Mouse (Mus musculus): ENCODE results near the gene Sord.

The Sord gene

DNA sequence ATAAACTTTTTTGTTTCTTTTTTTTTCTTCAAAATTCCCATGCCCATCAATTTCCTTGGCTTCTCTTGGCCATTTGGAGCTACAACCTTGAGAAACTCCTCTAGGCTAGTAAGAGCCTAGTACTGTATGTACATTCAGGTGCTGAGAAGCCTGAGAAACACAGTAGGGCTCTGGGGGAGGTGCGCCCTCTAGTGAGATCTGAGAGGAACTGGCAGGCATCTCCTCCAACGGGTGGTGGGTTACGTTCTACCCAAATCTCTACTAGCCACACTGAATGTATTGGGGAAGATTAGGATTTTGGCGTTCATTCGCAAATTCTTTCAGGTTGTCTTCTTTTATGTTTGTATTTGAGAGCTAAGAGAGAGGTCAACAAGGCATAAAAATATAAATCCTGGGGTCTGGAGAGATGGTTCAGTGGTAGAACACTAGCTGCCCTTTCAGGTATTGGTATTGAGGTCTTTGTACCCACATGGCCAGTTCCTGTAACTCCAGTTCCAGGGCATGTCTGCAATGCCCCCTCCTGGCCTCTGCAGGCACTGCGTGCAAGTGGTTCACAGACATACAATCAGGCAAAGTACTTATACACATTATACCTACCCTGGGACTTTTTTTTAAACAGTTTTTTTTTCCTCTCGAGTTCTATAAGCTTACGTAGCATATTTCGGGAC lies 68.2 kb downstream of the Sord start:
- DNase-seq: peak; percentile 85

DNA sequence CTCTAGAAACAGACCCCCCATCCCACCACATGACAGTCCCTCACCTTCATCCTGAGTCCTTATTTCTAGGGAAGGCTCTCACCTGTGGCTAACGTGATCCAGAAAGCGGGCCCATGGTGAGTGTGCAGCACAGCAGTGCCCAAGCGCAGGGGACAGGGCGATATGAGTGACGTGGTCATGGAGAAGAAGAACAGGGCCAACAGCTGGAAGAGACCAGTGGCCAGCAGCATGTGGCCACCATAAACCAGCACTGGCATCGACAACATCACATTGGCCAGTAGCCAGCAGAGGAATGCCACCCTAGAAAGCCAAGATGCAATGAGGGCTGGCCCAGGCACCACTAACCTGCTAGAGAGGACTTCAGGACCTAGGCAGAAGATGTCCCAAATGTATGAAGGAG lies 70.0 kb downstream of the Sord start:
- DNase-seq: no peak

DNA sequence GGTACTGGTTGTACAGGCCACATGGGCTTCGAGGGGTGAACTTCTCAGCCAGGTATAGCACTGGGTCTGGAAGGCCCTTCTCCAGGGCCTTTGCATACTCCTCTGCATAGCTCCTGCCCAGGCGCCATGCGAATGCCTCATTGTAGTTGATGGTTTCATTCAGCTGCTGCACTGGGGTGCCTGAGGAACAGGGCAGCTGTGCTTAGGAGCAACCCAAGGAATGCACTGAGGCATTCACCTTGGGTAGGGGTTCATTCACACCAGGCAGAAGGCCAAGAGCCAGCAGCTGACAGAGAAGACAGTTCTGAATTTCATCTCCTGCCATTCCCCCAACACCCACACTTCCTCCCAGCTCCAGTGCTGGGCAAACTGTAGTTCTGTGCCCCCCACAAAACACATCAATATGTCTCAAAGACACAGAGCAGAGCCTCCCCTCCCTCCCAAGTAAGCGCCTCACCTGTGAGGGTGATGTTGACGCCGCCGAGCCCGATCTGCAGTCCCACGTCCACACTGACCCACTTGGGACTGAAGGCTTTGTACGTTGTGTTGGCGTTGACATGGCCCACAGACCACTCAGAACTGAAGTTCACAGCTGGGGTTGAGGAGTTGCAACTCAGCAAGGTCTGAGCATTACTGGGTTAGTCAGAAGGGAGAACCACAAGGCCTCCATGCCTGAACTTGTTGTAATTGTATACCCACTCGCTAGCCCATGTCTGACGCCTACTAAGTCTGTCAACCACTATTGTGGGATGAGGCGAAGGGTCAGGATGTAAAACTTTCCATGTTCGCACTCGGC lies 70.7 kb downstream of the Sord start:
- DNase-seq: no peak

DNA sequence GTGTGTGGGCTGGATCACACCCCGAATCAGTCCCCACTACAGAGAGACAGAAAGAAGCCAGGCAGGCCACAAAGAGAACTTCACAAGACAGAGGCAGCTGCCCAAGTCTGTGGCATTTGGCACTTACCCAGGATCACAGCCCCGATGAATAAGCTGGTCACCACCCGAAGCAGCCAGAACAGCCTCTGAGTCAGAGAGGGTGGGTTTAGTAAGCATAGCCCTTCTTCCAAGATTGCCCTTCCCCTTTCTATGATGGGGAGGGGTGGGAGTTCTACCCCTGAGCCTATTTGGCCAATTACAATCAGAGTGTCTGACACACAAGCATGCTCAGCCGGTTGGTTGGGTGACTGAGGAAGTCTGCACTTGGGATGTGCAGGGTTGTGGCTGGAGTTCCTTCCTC lies 71.6 kb downstream of the Sord start:
- no peak for DNase-seq

DNA sequence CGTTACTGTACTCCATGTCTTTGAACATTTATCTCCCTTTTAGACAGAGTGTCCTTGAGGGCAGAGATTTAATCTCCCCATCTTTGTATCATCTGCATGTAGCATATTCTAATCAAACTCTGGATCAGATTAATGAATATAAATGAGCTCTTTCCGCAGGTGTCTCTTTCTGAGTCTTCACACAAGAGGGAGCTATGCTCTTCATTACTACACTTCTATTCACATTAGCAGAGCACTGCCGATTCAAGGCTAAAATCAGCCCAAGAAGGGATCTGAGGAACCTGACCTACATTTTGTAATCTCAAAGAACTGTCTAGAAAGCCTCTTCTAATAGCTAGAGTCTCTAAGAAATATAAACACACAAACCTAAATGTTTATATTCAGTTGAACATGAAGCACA lies 75.1 kb downstream of the Sord start:
- DNase-seq: no peak

DNA sequence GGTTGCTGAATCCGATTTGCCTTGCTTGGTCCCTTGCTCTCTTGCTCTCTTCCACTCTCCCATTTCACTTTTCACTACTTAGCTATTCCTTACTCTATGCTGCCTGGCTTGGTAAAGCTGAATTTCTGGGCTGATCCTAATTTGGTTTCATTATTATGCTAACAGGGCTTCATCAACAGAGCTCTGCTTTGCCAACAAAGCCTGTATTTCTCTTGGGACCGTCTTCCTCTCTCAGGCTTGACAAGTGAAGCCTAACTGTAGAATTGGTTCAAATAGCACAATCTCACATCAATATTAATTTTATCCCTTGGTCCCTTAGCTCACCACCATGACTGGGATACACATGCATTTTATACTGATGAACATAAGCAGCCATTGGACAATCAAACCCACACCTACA lies 77.0 kb downstream of the Sord start:
- DNase-seq: no peak

DNA sequence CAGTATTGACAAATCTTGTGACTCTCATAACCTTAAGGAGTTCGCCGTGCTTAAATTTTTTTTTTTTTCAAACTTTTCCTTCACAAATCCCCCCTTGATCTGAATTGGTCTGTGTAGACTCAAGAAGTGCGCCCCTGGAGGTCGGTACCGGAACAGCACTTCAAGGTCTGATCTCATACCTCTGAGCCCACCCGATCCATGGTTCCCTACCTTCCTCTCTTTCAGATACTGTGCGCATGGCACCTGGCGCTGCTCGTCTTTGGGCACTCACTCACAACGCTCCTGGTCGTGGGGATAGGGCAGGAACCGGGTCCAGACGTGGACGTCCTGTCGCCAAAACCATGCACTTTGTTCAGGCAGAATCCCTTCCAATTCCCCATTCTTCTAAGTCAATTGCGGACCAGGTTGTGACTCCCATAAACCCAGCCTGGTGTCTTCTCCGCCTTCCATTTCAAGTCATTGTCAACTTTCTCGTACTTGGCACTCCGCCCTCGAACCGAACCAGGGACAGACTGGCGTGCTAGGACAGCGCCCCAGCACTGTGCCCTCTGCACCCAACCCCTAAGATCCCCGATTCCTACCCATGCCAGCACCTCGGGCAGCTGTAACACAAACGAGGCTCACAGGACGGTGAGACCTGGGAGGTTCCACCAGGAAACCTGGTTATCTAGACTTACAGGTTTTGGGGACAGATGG lies 78.3 kb downstream of the Sord start:
- peak; percentile 60 for DNase-seq

DNA sequence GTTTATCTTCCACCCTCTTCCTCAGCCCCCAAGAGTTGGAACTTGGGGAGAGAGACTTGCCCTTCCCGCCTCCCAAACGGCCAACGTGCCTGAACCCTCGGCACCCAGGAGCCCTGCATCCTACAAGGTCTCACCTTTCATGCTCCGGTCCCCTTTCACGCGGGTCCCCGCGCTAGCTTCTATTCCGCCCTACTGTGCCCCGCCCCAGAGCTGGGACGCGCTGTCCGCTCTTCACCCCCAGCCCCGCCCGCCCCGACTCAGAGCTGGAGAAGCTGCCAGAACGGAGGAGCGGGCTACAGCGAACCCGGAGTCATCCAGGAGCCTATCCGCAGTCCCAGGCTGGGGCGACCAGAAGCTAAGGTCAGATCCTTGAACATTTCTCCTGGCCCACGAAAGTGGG lies 79.0 kb downstream of the Sord start, which contains the start of gene Duoxa1:
Gene Duoxa1, minus strand, starts transcription at position 195 of the 400 bp plus-strand sequence.
- DNase-seq: no peak
